Comparison of ENCODE assay signal across 17 mouse cellular contexts in the genomic region with DNA sequence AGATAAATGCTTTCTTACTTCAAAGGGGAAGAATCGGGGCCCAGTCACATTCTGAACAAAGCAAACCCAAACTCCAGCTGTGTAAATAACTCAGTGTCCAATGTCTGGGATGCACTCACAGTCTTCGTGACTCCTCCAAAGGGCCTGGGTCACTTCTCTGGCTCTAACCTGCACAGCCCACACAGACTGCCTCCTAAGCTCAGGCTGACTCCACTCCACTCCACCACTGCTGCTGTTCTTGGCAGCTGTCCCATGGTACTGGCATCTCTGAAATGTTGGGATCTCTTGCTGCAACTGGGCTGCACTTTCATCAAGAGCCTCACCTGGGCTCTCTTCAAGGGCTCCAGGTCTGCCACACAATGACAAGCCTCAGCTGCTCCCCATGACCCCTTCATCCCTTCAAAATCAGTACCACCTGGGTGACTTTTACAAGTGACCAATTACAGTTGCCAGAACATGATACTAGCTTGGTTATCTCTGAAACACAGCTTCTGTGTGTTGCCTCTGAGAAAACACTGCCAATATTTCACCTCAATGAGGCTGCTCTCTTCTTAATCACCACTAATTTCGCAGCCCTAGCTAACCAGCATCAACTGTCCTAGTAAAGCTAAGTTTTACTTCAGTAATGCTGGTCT. TPM values are rescaled to one million over a fixed set of nuclear protein-coding genes. Genes with fewer than 3 reads are reported as not detected.
A peak's percentile ranks its signal among the peaks of the same experiment; 100 is the strongest.
DNase-seq lines count a peak whose midpoint lies in the region; ATAC-seq lines count a peak whose summit lies in the region.
"Had no signal": no experiment of that assay in that cellular context is flagged by ENCODE, and none has a peak within 500 bp of the region (broad histone marks: within the 10 kb centered on the region; RNA-seq: fewer than 3 reads in every experiment).

No protein-coding gene starts in this region.

- H3K4me2 ChIP-seq in kidney, embryonic 15.5 days, result no peak overlapping the region
- H3K4me2 ChIP-seq in embryonic facial prominence, embryonic 14.5 days (ENCODE audit: low read depth, low read length), result no peak overlapping the region
- H3K4me2 ChIP-seq: embryonic facial prominence, embryonic 15.5 days; liver, embryonic 11.5 days; stomach, embryonic 15.5 days had no signal

- peak; percentile 76 for ATAC-seq in kidney, embryonic 15.5 days (replicated peaks; ENCODE audit: low FRiP score)
- no peak for ATAC-seq in embryonic facial prominence, embryonic 14.5 days (ENCODE audit: low read depth)
- ATAC-seq in megakaryocyte progenitor cell, adult 5-6 weeks (replicated peaks; ENCODE audit: poor library complexity), result peak; percentile 29
- no peak for ATAC-seq in erythroblast, adult 5-6 weeks (replicated peaks; ENCODE audit: low FRiP score, poor library complexity, severe bottlenecking)
- ATAC-seq: hindbrain, embryonic 16.5 days had no signal

- H3K4me3 ChIP-seq in kidney, embryonic 15.5 days (replicated peaks), result no peak overlapping the region
- no peak overlapping the region for H3K4me3 ChIP-seq in embryonic facial prominence, embryonic 14.5 days (ENCODE audit: low read depth, low read length)
- H3K4me3 ChIP-seq: embryonic facial prominence, embryonic 15.5 days; stomach, embryonic 15.5 days had no signal

- H3K9me3 ChIP-seq in kidney, embryonic 15.5 days (replicated peaks), result no peaks in the 10 kb centered on the region
- H3K9me3 ChIP-seq in embryonic facial prominence, embryonic 14.5 days (ENCODE audit: control insufficient read depth, low read length), result 0 out of 2 replicates have a peak, but pooled peaks cover 4% of the 10 kb centered on the region
- H3K9me3 ChIP-seq: embryonic facial prominence, embryonic 15.5 days; stomach, embryonic 15.5 days had no signal

- H3K4me1 ChIP-seq in kidney, embryonic 15.5 days, result peaks cover 20% of the 10 kb centered on the region
- H3K4me1 ChIP-seq in embryonic facial prominence, embryonic 14.5 days (ENCODE audit: control insufficient read depth, insufficient read depth, low read length), result peaks cover 6% of the 10 kb centered on the region; the same call in 1 of the 2 replicates
- H3K4me1 ChIP-seq: stomach, embryonic 15.5 days had no signal

- H3K36me3 ChIP-seq in kidney, embryonic 15.5 days, result 0 out of 2 replicates have a peak, but pooled peaks cover 7% of the 10 kb centered on the region
- no peaks in the 10 kb centered on the region for H3K36me3 ChIP-seq in embryonic facial prominence, embryonic 14.5 days (ENCODE audit: control insufficient read depth, insufficient read depth, low read length)
- H3K36me3 ChIP-seq: embryonic facial prominence, embryonic 15.5 days; stomach, embryonic 15.5 days had no signal

- H3K9ac ChIP-seq in kidney, embryonic 15.5 days, result no peak overlapping the region
- H3K9ac ChIP-seq in embryonic facial prominence, embryonic 14.5 days (ENCODE audit: low read depth, low read length), result no peak overlapping the region
- H3K9ac ChIP-seq: embryonic facial prominence, embryonic 15.5 days; stomach, embryonic 15.5 days had no signal

- intact Hi-C loops in gastrocnemius, postnatal 14 days (cut with DNase I; ENCODE audit: low total_unique reads), result no loop called here

- H3K27ac ChIP-seq in kidney, embryonic 15.5 days, result peak overlapping the region; percentile 69
- H3K27ac ChIP-seq in embryonic facial prominence, embryonic 14.5 days (replicated peaks; ENCODE audit: low read depth, low read length), result no peak overlapping the region
- H3K27ac ChIP-seq: embryonic facial prominence, embryonic 15.5 days; stomach, embryonic 15.5 days had no signal

- H3K27me3 ChIP-seq in kidney, embryonic 15.5 days, result no peaks in the 10 kb centered on the region
- H3K27me3 ChIP-seq in embryonic facial prominence, embryonic 14.5 days (replicated peaks; ENCODE audit: control insufficient read depth, insufficient read depth, low read length), result no peaks in the 10 kb centered on the region
- H3K27me3 ChIP-seq: embryonic facial prominence, embryonic 15.5 days; stomach, embryonic 15.5 days had no signal

- 36% methylated on average over 3 of the region's 3 CpGs for WGBS in kidney, embryonic 15.5 days
- 49% methylated on average over 3 of the region's 3 CpGs for WGBS in embryonic facial prominence, embryonic 14.5 days

- no peak for DNase-seq in kidney, adult 8-10 months
- DNase-seq in embryonic facial prominence, embryonic 14.5 days (ENCODE audit: low spot score), result peak; percentile 41
- peak; percentile 30 to 53 for DNase-seq in kidney, postnatal 25 days
- no peak for DNase-seq in gastrocnemius, postnatal 14 days
- DNase-seq: adrenal gland, adult 8-10 months; cerebellum, postnatal 25 days; midbrain, embryonic 14.5 days had no signal

RNA-seq across cellular contexts. Expression of gene Gm10974, which starts 40.2 kb away (rescaled TPM):
- polyA plus RNA-seq in kidney, embryonic 15.5 days (2015; fragmentation: Nextera tagmentation; extraction: Ambion mirVana), result not detected in 2 replicates
- not detected in 2 replicates for polyA plus RNA-seq in embryonic facial prominence, embryonic 14.5 days (2014; fragmentation: Nextera tagmentation; extraction: Ambion mirVana)
- total RNA-seq in megakaryocyte progenitor cell, adult 5-6 weeks (2015), result not detected in 2 replicates
- total RNA-seq in megakaryocyte progenitor cell, adult 5-6 weeks (2017), result not detected in 2 replicates
- not detected in 2 replicates for total RNA-seq in erythroblast, adult 5-6 weeks (2015; ENCODE audit: low replicate concordance)
- not detected in 2 replicates for total RNA-seq in erythroblast, adult 5-6 weeks (2017; ENCODE audit: low replicate concordance)
- not detected for total RNA-seq in gastrocnemius, postnatal 14 days (2021)
- total RNA-seq: adrenal gland, adult 8-10 months; heart, adult 18-20 months; left cerebral cortex, postnatal 10 days had no signal
- polyA plus RNA-seq: embryonic facial prominence, embryonic 15.5 days; hindbrain, embryonic 16.5 days; liver, embryonic 11.5 days; midbrain, embryonic 14.5 days; neural tube, embryonic 11.5 days; stomach, embryonic 15.5 days had no signal

Comparison
In these comparisons a context has a peak if more than half of its experiments do, and no peak if none do; other contexts are left out.
1. DNase-seq: peak in embryonic facial prominence, embryonic 14.5 days (single experiment) and kidney, postnatal 25 days (2 of 2); none in kidney, adult 8-10 months (0 of 2) and gastrocnemius, postnatal 14 days (single experiment).
2. ATAC-seq: peak in kidney, embryonic 15.5 days (single experiment) and megakaryocyte progenitor cell, adult 5-6 weeks (single experiment); none in embryonic facial prominence, embryonic 14.5 days (single experiment) and erythroblast, adult 5-6 weeks (single experiment).